8 mouse cellular contexts compared by ENCODE assay signal in the genomic region with DNA sequence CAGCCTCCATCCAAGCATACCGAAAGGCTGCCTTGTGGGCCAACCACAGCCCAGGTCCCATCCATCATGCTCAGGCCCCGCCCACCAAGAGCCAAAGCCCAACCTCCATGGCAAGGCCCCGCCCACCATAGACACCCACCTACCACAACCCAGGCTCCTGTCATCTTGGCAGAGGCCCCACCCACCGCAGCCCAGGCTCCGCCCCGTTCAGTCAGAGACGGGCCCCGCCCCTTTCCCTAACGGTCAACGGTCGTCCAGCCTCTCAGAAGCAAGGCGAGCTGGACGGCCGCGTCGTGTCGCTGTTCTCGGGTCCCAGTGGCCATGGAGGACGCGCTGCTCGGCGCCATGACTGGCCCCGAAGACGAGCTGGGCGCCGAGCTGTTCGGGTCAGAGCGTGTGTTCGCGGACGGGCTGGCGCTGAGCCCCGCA. TPM values are rescaled to one million over a fixed set of nuclear protein-coding genes. Genes with fewer than 3 reads are reported as not detected.
DNase-seq lines count a peak whose midpoint lies in the region; ATAC-seq and TF ChIP-seq lines count a peak whose summit lies in the region.

A gene (plus strand): TSS at position 229 of the 429 bp plus-strand sequence.

- peaks cover 5% of the 10 kb centered on the region for H3K36me3 ChIP-seq in erythroblast, embryonic 14.5 days (ENCODE audit: control insufficient read depth)
- H3K36me3 ChIP-seq in heart, embryonic 11.5 days (ENCODE audit: control insufficient read depth, insufficient read depth, low read length), result no peaks in the 10 kb centered on the region
- peaks cover 17% of the 10 kb centered on the region for H3K36me3 ChIP-seq in kidney, embryonic 15.5 days
- peaks cover 14% of the 10 kb centered on the region for H3K36me3 ChIP-seq in limb, embryonic 15.5 days
- peaks cover 9% of the 10 kb centered on the region; the same call in 1 of the 2 replicates for H3K36me3 ChIP-seq in midbrain, postnatal 0 days (ENCODE audit: insufficient read depth, low read length)

- TF ChIP-seq CTCF in brain, embryonic 14.5 days (IDR thresholded peaks at IDR 0.05; ENCODE audit: borderline replicate concordance, extremely low read depth, insufficient read depth, insufficient read length), result peak; percentile 40; the same call in 1 of the 2 replicates
- TF ChIP-seq CTCF in midbrain, postnatal 0 days (IDR thresholded peaks at IDR 0.05), result peak; percentile 71

- 1% methylated on average over 33 of the region's 33 CpGs for WGBS in heart, embryonic 11.5 days (ENCODE audit: insufficient replicate concordance)
- WGBS in kidney, embryonic 15.5 days, result 1% methylated on average over 33 of the region's 33 CpGs
- WGBS in limb, embryonic 15.5 days, result 2% methylated on average over 29 of the region's 33 CpGs
- WGBS in midbrain, postnatal 0 days, result 2% methylated on average over 33 of the region's 33 CpGs

- peak within 1 kb of the TSS; percentile 63 for H3K4me3 ChIP-seq in erythroblast, embryonic 14.5 days (replicated peaks)
- peak within 1 kb of the TSS; percentile 51 for H3K4me3 ChIP-seq in heart, embryonic 11.5 days (ENCODE audit: low read depth, low read length)
- peak within 1 kb of the TSS; percentile 55 for H3K4me3 ChIP-seq in kidney, embryonic 15.5 days (replicated peaks)
- peak within 1 kb of the TSS; percentile 51 for H3K4me3 ChIP-seq in limb, embryonic 15.5 days
- H3K4me3 ChIP-seq in midbrain, postnatal 0 days (ENCODE audit: low read depth, low read length), result peak within 1 kb of the TSS; percentile 49

- H3K27me3 ChIP-seq in erythroblast, embryonic 14.5 days (ENCODE audit: control insufficient read depth), result no peaks in the 10 kb centered on the region
- no peaks in the 10 kb centered on the region for H3K27me3 ChIP-seq in heart, embryonic 11.5 days (ENCODE audit: control insufficient read depth, insufficient read depth, low read length)
- H3K27me3 ChIP-seq in kidney, embryonic 15.5 days, result no peaks in the 10 kb centered on the region
- no peaks in the 10 kb centered on the region for H3K27me3 ChIP-seq in limb, embryonic 15.5 days
- H3K27me3 ChIP-seq in midbrain, postnatal 0 days (ENCODE audit: insufficient read depth, low read length), result no peaks in the 10 kb centered on the region

- H3K4me2 ChIP-seq in heart, embryonic 11.5 days, result peak within 1 kb of the TSS; percentile 87
- peak within 1 kb of the TSS; percentile 98 for H3K4me2 ChIP-seq in kidney, embryonic 15.5 days
- H3K4me2 ChIP-seq in limb, embryonic 15.5 days, result peak within 1 kb of the TSS; percentile 93
- H3K4me2 ChIP-seq in midbrain, postnatal 0 days (ENCODE audit: low read depth, low read length, poor library complexity, severe bottlenecking), result peak within 1 kb of the TSS; percentile 77

- peaks cover 30% of the 10 kb centered on the region for H3K4me1 ChIP-seq in erythroblast, embryonic 14.5 days (ENCODE audit: control insufficient read depth)
- H3K4me1 ChIP-seq in heart, embryonic 11.5 days (ENCODE audit: control insufficient read depth, insufficient read depth, low read length), result peaks cover 6% of the 10 kb centered on the region
- H3K4me1 ChIP-seq in kidney, embryonic 15.5 days, result peaks cover 10% of the 10 kb centered on the region; the same call in 1 of the 2 replicates
- peaks cover 9% of the 10 kb centered on the region; the same call in 1 of the 2 replicates for H3K4me1 ChIP-seq in limb, embryonic 15.5 days
- H3K4me1 ChIP-seq in midbrain, postnatal 0 days (ENCODE audit: insufficient read depth, low read length), result no peaks in the 10 kb centered on the region

- no peak for TF ChIP-seq POLR2A in brain, embryonic 14.5 days (IDR thresholded peaks at IDR 0.05; ENCODE audit: borderline replicate concordance, extremely low read depth, insufficient read depth, insufficient read length, poor library complexity, severe bottlenecking)

- H3K27ac ChIP-seq in heart, embryonic 11.5 days (ENCODE audit: low read depth, low read length), result no peak within 1 kb of the TSS
- H3K27ac ChIP-seq in kidney, embryonic 15.5 days, result no peak within 1 kb of the TSS
- no peak within 1 kb of the TSS for H3K27ac ChIP-seq in limb, embryonic 15.5 days
- peak within 1 kb of the TSS; percentile 48 for H3K27ac ChIP-seq in midbrain, postnatal 0 days (ENCODE audit: low read depth, low read length)

- peaks cover 7% of the 10 kb centered on the region for H3K9me3 ChIP-seq in erythroblast, embryonic 14.5 days (ENCODE audit: control insufficient read depth, low read length)
- H3K9me3 ChIP-seq in heart, embryonic 11.5 days (replicated peaks; ENCODE audit: control insufficient read depth, low read length), result 0 out of 2 replicates have a peak, but pooled peaks cover 2% of the 10 kb centered on the region
- no peaks in the 10 kb centered on the region for H3K9me3 ChIP-seq in kidney, embryonic 15.5 days (replicated peaks)
- no peaks in the 10 kb centered on the region for H3K9me3 ChIP-seq in limb, embryonic 15.5 days
- no peaks in the 10 kb centered on the region for H3K9me3 ChIP-seq in midbrain, postnatal 0 days (ENCODE audit: low read length)

- H3K9ac ChIP-seq in heart, embryonic 11.5 days (ENCODE audit: low read depth, low read length), result peak within 1 kb of the TSS; percentile 72
- peak within 1 kb of the TSS; percentile 52 for H3K9ac ChIP-seq in kidney, embryonic 15.5 days
- H3K9ac ChIP-seq in limb, embryonic 15.5 days, result peak within 1 kb of the TSS; percentile 23
- H3K9ac ChIP-seq in midbrain, postnatal 0 days (replicated peaks; ENCODE audit: low read length, poor library complexity, severe bottlenecking), result peak within 1 kb of the TSS; percentile 70

- peak; percentile 90 for DNase-seq in CD4-positive helper T cell, adult 2 months (ENCODE audit: low read depth, low spot score)
- DNase-seq in brain, embryonic 14.5 days (ENCODE audit: low read depth), result peak; percentile 91
- peak; percentile 96 for DNase-seq in midbrain, postnatal 0 days (ENCODE audit: low spot score)
- peak; percentile 79 to 93 for DNase-seq in spleen, postnatal 10 days (ENCODE audit: low spot score in 2 of 2)

- ATAC-seq in heart, embryonic 11.5 days (replicated peaks; ENCODE audit: insufficient number of reproducible peaks, low FRiP score, low TSS enrichment), result peak; percentile 82
- peak; percentile 92 for ATAC-seq in kidney, embryonic 15.5 days (replicated peaks; ENCODE audit: low FRiP score)
- ATAC-seq in limb, embryonic 15.5 days (ENCODE audit: insufficient number of reproducible peaks, low FRiP score, low TSS enrichment, low read depth), result peak; percentile 53
- ATAC-seq in midbrain, postnatal 0 days (ENCODE audit: low FRiP score), result peak; percentile 94

RNA-seq across cellular contexts. Expression of the gene that starts here (rescaled TPM):
- 0.36 and 0.42 TPM in 2 replicates for polyA plus RNA-seq in brain, embryonic 14.5 days (2012; rRNA removed)
- polyA plus RNA-seq in erythroblast, embryonic 14.5 days (2012), result 0.02 TPM in 2 replicates
- 0.77 and 0.83 TPM in 2 replicates for polyA plus RNA-seq in heart, embryonic 11.5 days (2014; fragmentation: Nextera tagmentation; extraction: Ambion mirVana)
- polyA plus RNA-seq in kidney, embryonic 15.5 days (2015; fragmentation: Nextera tagmentation; extraction: Ambion mirVana), result 0.43 and 0.53 TPM in 2 replicates
- polyA plus RNA-seq in limb, embryonic 15.5 days (2015; fragmentation: Nextera tagmentation; extraction: Ambion mirVana), result 0.12 and 0.28 TPM in 2 replicates
- 0.27 and 1.2 TPM in 2 replicates for total RNA-seq in midbrain, postnatal 0 days (2014; rRNA removed)
- 0.93 and 1.3 TPM in 2 replicates for polyA plus RNA-seq in midbrain, postnatal 0 days (2015; fragmentation: Nextera tagmentation; extraction: Ambion mirVana)

Comparison
In these comparisons a context has a peak if more than half of its experiments do, and no peak if none do; other contexts are left out.
1. Peak in DNase-seq in brain, embryonic 14.5 days; RNA of the gene not detected or under 1 TPM.
2. Peak in ATAC-seq, H3K4me3 ChIP-seq, H3K9ac ChIP-seq and H3K4me2 ChIP-seq in heart, embryonic 11.5 days; RNA of the gene not detected or under 1 TPM.
3. Peak in ATAC-seq, H3K4me3 ChIP-seq, H3K9ac ChIP-seq and H3K4me2 ChIP-seq in kidney, embryonic 15.5 days; RNA of the gene not detected or under 1 TPM.
4. Peak in ATAC-seq, H3K4me3 ChIP-seq, H3K9ac ChIP-seq and H3K4me2 ChIP-seq in limb, embryonic 15.5 days; RNA of the gene not detected or under 1 TPM.